Mouse (Mus musculus): ENCODE results near the gene Mrps12.

- no peak for TF ChIP-seq CTCF (IDR thresholded peaks at IDR 0.05)
- TF ChIP-seq EP300 (IDR thresholded peaks at IDR 0.05) = no peak
Observed at GRCm38 (mm10) chr7:28770309-28770708, 28.7 kb upstream of the Mrps12 start.
